Mouse (Mus musculus): ENCODE data around the gene Olfr524. TPM values are rescaled to one million over a fixed set of nuclear protein-coding genes. Genes with fewer than 3 reads are reported as not detected.

Gene Olfr524
- polyA plus RNA-seq, 1 experiment from 2014 or later: not detected

DNA sequence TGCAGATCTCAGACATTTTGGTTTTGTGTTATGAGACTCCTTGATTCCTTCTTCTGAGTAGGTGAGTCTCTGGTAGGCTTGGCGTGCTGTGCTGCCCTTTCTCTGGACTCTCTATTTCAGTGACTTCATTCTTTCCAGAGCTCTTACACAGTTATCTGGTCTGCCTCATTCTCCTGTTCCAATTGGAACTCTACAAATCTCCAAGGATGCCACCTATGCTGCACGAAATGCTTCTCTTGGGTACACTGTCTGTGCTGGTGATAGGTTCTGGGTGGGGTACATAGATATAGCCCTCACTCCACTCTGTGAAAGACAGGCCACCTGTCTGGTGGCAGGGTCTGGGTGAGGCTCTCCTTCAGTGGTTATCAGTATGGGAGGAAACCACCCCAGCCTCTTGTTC, 12.2 kb upstream of the Olfr524 start, which contains the start of gene Cd163l1:
Gene Cd163l1, plus strand, starts transcription at position 301 of the 400 bp plus-strand sequence.
- DNase-seq (no peak), ATAC-seq (ENCODE audit: low FRiP score, low TSS enrichment) (no peak)
- Histone ChIP-seq H3K27ac (replicated peaks; ENCODE audit: low read depth, low read length) (no peak within 1 kb of the TSS), H3K4me2 (ENCODE audit: low read length) (no peak within 1 kb of the TSS), H3K9me3 (ENCODE audit: control insufficient read depth, low read length) (no peaks in the 10 kb centered on the region), H3K9ac (replicated peaks; ENCODE audit: low read length) (no peak within 1 kb of the TSS), H3K4me3 (replicated peaks; ENCODE audit: low read depth, low read length) (no peak within 1 kb of the TSS), H3K27me3 (ENCODE audit: control insufficient read depth, insufficient read depth, low read length) (no peaks in the 10 kb centered on the region), H3K4me1 (ENCODE audit: control insufficient read depth, insufficient read depth, low read length) (no peaks in the 10 kb centered on the region), H3K36me3 (ENCODE audit: control insufficient read depth, insufficient read depth, low read length) (no peaks in the 10 kb centered on the region)
- WGBS: 90% methylated on average over 2 of the region's 2 CpGs

DNA sequence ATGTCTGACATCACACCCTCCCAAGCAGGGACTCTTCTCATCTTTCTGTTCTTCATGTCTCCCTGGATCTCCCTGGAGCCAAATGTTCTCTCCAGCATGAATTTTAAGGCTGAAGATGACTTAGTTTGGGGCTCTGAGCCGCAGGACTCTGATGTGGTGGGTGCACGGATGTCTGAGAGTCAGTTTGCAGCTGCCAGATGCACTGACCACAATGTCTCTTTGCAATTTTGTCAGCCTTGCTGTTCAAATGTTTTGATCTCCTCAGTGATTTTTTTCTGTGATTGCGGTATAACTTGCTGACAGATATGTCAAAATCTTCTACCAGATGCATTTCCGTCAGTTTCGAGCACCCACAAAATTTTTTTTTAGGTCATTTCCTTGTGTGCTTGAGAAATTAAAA, 8.1 kb upstream of the Olfr524 start:
- H3K27ac ChIP-seq (replicated peaks; ENCODE audit: low read depth, low read length): no peak overlapping the region
- no peaks in the 10 kb centered on the region for H3K27me3 ChIP-seq (ENCODE audit: control insufficient read depth, insufficient read depth, low read length)
- ATAC-seq (ENCODE audit: low FRiP score, low TSS enrichment) (no peak), DNase-seq (no peak)
- no peaks in the 10 kb centered on the region for H3K9me3 ChIP-seq (ENCODE audit: control insufficient read depth, low read length)
- H3K4me1 ChIP-seq (ENCODE audit: control insufficient read depth, insufficient read depth, low read length): no peaks in the 10 kb centered on the region
- H3K4me2 ChIP-seq (ENCODE audit: low read length): no peak overlapping the region
- no peak overlapping the region for H3K9ac ChIP-seq (replicated peaks; ENCODE audit: low read length)
- 87% methylated on average over 5 of the region's 5 CpGs for WGBS
- no peaks in the 10 kb centered on the region for H3K36me3 ChIP-seq (ENCODE audit: control insufficient read depth, insufficient read depth, low read length)
- no peak overlapping the region for H3K4me3 ChIP-seq (replicated peaks; ENCODE audit: low read depth, low read length)

DNA sequence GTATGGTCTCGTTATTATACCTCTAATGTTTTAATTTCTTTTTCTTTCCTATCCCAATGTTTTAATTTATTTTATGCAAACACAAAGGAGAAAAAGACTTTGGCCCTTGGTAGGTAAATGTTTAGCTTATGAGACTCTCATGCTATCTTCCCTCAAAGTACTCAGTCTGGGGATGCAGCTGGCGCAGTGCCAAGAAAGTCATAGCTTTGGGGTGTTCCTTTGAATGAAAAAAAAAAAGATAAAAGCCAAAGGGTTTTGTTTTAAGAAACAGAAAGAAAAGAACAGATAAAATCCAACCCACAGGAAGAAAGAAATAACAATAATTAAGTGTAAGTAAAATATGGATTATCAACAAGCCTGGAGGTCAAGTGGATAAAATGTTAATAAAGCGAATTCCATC, 2.9 kb upstream of the Olfr524 start:
- Histone ChIP-seq H3K27me3 (ENCODE audit: control insufficient read depth, insufficient read depth, low read length) (no peaks in the 10 kb centered on the region), H3K9me3 (ENCODE audit: control insufficient read depth, low read length) (no peaks in the 10 kb centered on the region), H3K4me2 (ENCODE audit: low read length) (no peak overlapping the region), H3K9ac (replicated peaks; ENCODE audit: low read length) (no peak overlapping the region), H3K36me3 (ENCODE audit: control insufficient read depth, insufficient read depth, low read length) (no peaks in the 10 kb centered on the region), H3K4me1 (ENCODE audit: control insufficient read depth, insufficient read depth, low read length) (no peaks in the 10 kb centered on the region), H3K27ac (replicated peaks; ENCODE audit: low read depth, low read length) (no peak overlapping the region), H3K4me3 (replicated peaks; ENCODE audit: low read depth, low read length) (no peak overlapping the region)
- ATAC-seq (ENCODE audit: low FRiP score, low TSS enrichment) (no peak), DNase-seq (peak; percentile 18)
- 88% methylated on average over 3 of the region's 3 CpGs for WGBS

DNA sequence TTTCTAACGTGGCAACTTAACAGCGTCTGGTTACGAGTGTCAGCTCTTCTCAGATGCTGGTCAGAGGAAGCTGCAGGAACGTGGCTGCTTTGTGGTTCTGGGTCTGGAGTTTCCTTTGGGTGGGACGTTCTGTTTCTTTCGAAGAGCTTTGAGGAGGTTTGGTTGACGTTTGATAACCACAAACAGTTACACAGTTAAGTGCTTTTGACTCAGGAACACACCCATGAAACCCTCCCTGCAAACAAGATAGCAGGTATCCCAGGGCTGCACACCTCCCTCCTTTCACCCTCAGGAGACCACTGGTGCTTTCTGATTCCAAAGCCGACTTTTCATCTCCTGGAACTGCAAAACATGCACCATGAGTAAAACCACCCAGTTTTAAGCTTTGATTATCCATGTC, 2.4 kb upstream of the Olfr524 start:
- Histone ChIP-seq H3K27me3 (ENCODE audit: control insufficient read depth, insufficient read depth, low read length) (no peaks in the 10 kb centered on the region), H3K9me3 (ENCODE audit: control insufficient read depth, low read length) (no peaks in the 10 kb centered on the region), H3K36me3 (ENCODE audit: control insufficient read depth, insufficient read depth, low read length) (no peaks in the 10 kb centered on the region), H3K4me1 (ENCODE audit: control insufficient read depth, insufficient read depth, low read length) (no peaks in the 10 kb centered on the region), H3K27ac (replicated peaks; ENCODE audit: low read depth, low read length) (no peak overlapping the region), H3K4me2 (ENCODE audit: low read length) (no peak overlapping the region), H3K9ac (replicated peaks; ENCODE audit: low read length) (no peak overlapping the region), H3K4me3 (replicated peaks; ENCODE audit: low read depth, low read length) (no peak overlapping the region)
- no peak for DNase-seq
- WGBS: 81% methylated on average over 8 of the region's 8 CpGs
- ATAC-seq (ENCODE audit: low FRiP score, low TSS enrichment): no peak

DNA sequence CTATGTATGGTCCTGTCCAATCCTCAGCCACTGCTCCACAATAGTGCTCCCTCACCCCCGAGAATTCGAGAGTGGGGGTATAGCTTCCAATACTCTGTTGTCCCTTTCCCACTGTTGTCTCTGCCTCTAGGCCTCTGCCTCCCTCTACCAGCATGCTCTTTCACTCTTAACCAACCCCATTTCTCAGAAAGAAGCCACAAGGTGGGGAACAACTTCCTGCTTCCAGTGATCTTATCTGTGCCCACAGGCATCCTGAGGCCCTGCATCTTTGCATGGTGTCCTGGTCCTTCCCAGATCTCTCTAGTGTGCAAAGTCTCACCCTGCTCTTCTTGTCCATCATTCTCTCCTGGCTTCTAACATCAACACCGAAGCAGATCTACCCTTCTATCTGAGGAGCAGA, 1.1 kb upstream of the Olfr524 start:
- Histone ChIP-seq H3K27ac (replicated peaks; ENCODE audit: low read depth, low read length) (no peak overlapping the region), H3K9ac (replicated peaks; ENCODE audit: low read length) (no peak overlapping the region), H3K36me3 (ENCODE audit: control insufficient read depth, insufficient read depth, low read length) (no peaks in the 10 kb centered on the region), H3K4me2 (ENCODE audit: low read length) (no peak overlapping the region), H3K9me3 (ENCODE audit: control insufficient read depth, low read length) (no peaks in the 10 kb centered on the region), H3K4me3 (replicated peaks; ENCODE audit: low read depth, low read length) (no peak overlapping the region), H3K4me1 (ENCODE audit: control insufficient read depth, insufficient read depth, low read length) (no peaks in the 10 kb centered on the region), H3K27me3 (ENCODE audit: control insufficient read depth, insufficient read depth, low read length) (no peaks in the 10 kb centered on the region)
- DNase-seq (no peak), ATAC-seq (ENCODE audit: low FRiP score, low TSS enrichment) (no peak)
- WGBS: 87% methylated on average over 3 of the region's 3 CpGs

DNA sequence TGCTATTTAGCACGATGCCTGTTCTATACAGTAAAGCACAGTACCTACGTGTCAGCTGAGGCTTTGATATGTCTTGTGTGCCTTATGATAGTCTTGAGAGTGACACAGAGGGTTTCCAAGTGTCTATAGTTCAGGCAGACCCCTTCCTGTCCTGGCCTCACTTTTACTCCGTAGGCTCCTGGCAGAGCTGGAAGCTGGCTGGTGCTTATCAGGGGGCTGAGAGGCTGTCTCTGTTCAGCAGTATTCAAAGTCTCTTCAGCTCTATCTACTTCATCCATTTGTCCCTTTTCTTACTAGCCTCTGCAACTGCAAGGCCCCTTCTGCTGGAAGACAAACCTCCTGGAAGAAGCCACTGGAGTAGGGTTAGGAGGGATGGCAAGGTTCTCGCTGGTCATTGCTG, 4.7 kb downstream of the Olfr524 start:
- ATAC-seq (ENCODE audit: low FRiP score, low TSS enrichment) (no peak), DNase-seq (no peak)
- H3K4me1 ChIP-seq (ENCODE audit: control insufficient read depth, insufficient read depth, low read length): no peaks in the 10 kb centered on the region
- no peaks in the 10 kb centered on the region for H3K27me3 ChIP-seq (ENCODE audit: control insufficient read depth, insufficient read depth, low read length)
- no peaks in the 10 kb centered on the region for H3K9me3 ChIP-seq (ENCODE audit: control insufficient read depth, low read length)
- H3K4me2 ChIP-seq (ENCODE audit: low read length): no peak overlapping the region
- no peak overlapping the region for H3K27ac ChIP-seq (replicated peaks; ENCODE audit: low read depth, low read length)
- no peak overlapping the region for H3K9ac ChIP-seq (replicated peaks; ENCODE audit: low read length)
- no peak overlapping the region for H3K4me3 ChIP-seq (replicated peaks; ENCODE audit: low read depth, low read length)
- no peaks in the 10 kb centered on the region for H3K36me3 ChIP-seq (ENCODE audit: control insufficient read depth, insufficient read depth, low read length)
- WGBS: 88% methylated on average over 4 of the region's 4 CpGs

DNA sequence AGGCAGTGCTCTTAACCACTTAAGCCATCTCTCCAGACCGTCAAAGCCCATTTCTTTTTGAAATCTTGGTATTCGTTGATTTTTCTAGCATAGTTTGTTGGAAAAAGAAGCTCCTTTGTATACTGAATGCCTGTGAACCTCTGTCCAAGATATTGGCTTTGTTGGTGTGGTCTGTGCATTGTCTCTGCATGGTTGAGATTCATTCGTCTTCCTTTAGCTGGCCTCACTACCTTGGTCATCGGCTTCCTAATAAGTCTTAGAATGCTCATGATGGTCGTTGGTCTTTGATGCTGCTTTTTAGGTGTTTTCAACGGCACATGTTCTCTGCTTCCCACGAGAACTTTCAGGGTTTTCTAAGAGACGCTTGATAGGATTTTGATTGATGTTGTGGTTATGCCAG, 9.8 kb downstream of the Olfr524 start:
- DNase-seq (no peak), ATAC-seq (ENCODE audit: low FRiP score, low TSS enrichment) (no peak)
- Histone ChIP-seq H3K4me2 (ENCODE audit: low read length) (no peak overlapping the region), H3K9ac (replicated peaks; ENCODE audit: low read length) (no peak overlapping the region), H3K4me1 (ENCODE audit: control insufficient read depth, insufficient read depth, low read length) (no peaks in the 10 kb centered on the region), H3K36me3 (ENCODE audit: control insufficient read depth, insufficient read depth, low read length) (no peaks in the 10 kb centered on the region), H3K27ac (replicated peaks; ENCODE audit: low read depth, low read length) (no peak overlapping the region), H3K4me3 (replicated peaks; ENCODE audit: low read depth, low read length) (no peak overlapping the region), H3K9me3 (ENCODE audit: control insufficient read depth, low read length) (no peaks in the 10 kb centered on the region), H3K27me3 (ENCODE audit: control insufficient read depth, insufficient read depth, low read length) (no peaks in the 10 kb centered on the region)
- WGBS: 85% methylated on average over 8 of the region's 8 CpGs

DNA sequence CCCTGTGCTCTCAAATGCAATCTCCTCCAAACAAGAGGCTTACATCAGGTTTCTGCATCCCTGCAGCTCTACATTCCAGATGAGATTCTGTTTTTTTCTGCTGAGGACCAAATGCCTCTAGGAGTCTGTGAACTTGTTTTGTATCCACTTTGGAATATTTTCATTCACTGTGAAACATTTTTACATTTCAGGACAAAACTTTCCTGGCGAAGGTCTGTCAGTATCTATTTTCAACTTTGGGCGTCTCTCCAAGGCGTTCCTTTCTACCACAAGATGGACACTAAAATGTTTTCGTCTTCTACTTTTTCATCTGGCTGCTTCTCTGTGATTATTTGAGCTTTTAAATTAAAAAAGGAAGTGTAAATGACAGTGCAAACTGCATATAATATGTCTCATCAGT, 11.7 kb downstream of the Olfr524 start:
- Histone ChIP-seq H3K36me3 (ENCODE audit: control insufficient read depth, insufficient read depth, low read length) (no peaks in the 10 kb centered on the region), H3K27ac (replicated peaks; ENCODE audit: low read depth, low read length) (no peak overlapping the region), H3K4me2 (ENCODE audit: low read length) (no peak overlapping the region), H3K4me1 (ENCODE audit: control insufficient read depth, insufficient read depth, low read length) (no peaks in the 10 kb centered on the region), H3K4me3 (replicated peaks; ENCODE audit: low read depth, low read length) (no peak overlapping the region), H3K9ac (replicated peaks; ENCODE audit: low read length) (no peak overlapping the region), H3K27me3 (ENCODE audit: control insufficient read depth, insufficient read depth, low read length) (no peaks in the 10 kb centered on the region), H3K9me3 (ENCODE audit: control insufficient read depth, low read length) (no peaks in the 10 kb centered on the region)
- DNase-seq (no peak), ATAC-seq (ENCODE audit: low FRiP score, low TSS enrichment) (no peak)
- WGBS: 91% methylated on average over 4 of the region's 4 CpGs

DNA sequence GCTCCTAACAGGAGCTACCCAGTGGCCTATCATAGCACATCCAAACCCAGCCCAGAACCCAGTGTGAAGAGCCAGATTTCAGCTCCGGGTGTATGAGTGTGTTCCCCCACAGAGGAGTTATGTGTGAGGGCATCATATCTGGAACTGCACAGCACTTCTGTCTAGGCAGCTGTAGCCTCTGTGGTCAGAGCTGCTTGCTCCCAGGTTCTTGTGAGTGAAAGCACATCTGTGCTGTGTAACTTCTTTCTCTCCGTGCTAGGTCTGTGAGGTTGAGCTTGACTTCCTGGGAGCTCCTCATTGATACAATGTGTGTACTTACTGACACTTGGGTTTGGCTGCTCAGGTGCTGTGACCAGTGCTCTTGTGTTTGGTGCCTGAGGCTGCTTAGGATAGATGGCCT, 12.9 kb downstream of the Olfr524 start:
- Histone ChIP-seq H3K4me2 (ENCODE audit: low read length) (no peak overlapping the region), H3K27me3 (ENCODE audit: control insufficient read depth, insufficient read depth, low read length) (no peaks in the 10 kb centered on the region)
- WGBS: 92% methylated on average over 2 of the region's 2 CpGs

More for the DNA sequence above, 12.9 kb downstream of the Olfr524 start:
- Histone ChIP-seq H3K27ac (replicated peaks; ENCODE audit: low read depth, low read length) (no peak overlapping the region), H3K36me3 (ENCODE audit: control insufficient read depth, insufficient read depth, low read length) (no peaks in the 10 kb centered on the region), H3K9me3 (ENCODE audit: control insufficient read depth, low read length) (no peaks in the 10 kb centered on the region), H3K4me1 (ENCODE audit: control insufficient read depth, insufficient read depth, low read length) (no peaks in the 10 kb centered on the region), H3K4me3 (replicated peaks; ENCODE audit: low read depth, low read length) (no peak overlapping the region), H3K9ac (replicated peaks; ENCODE audit: low read length) (no peak overlapping the region)
- DNase-seq: no peak
- ATAC-seq (ENCODE audit: low FRiP score, low TSS enrichment): no peak
